Mouse (Mus musculus): Measurements from ENCODE around the gene Rhof.

Rhof gene

GRCm38 (mm10) chr5:123135471-123136360, 3.2 kb upstream of the Rhof start:
- peak; percentile 85 for DNase-seq (ENCODE audit: low spot score)

GRCm38 (mm10) chr5:123134875-123135382, 2.4 kb upstream of the Rhof start:
- DNase-seq (ENCODE audit: low spot score) = no peak

GRCm38 (mm10) chr5:123134186-123134874, 1.8 kb upstream of the Rhof start:
- DNase-seq (ENCODE audit: low spot score) = peak; percentile 63

GRCm38 (mm10) chr5:123133784-123134143, 1.3 kb upstream of the Rhof start:
- no peak for DNase-seq (ENCODE audit: low spot score)

GRCm38 (mm10) chr5:123133083-123133783, 741 bp upstream of the Rhof start:
- peak; percentile 76 for DNase-seq (ENCODE audit: low spot score)

GRCm38 (mm10) chr5:123130814-123131148, 1.7 kb downstream of the Rhof start:
- no peak for DNase-seq (ENCODE audit: low spot score)

GRCm38 (mm10) chr5:123130030-123130813, 2.3 kb downstream of the Rhof start:
- DNase-seq (ENCODE audit: low spot score) = no peak

- no peak for DNase-seq (ENCODE audit: low spot score)
Observed at GRCm38 (mm10) chr5:123129170-123129757, 3.2 kb downstream of the Rhof start.

GRCm38 (mm10) chr5:123128426-123129169, 3.9 kb downstream of the Rhof start:
- DNase-seq (ENCODE audit: low spot score) = no peak

GRCm38 (mm10) chr5:123127031-123127430, 5.5 kb downstream of the Rhof start:
- DNase-seq (ENCODE audit: low spot score) = no peak

- DNase-seq (ENCODE audit: low spot score) = no peak
Observed at GRCm38 (mm10) chr5:123125638-123126406, 6.7 kb downstream of the Rhof start.

GRCm38 (mm10) chr5:123125105-123125504, 7.4 kb downstream of the Rhof start:
- DNase-seq (ENCODE audit: low spot score) = no peak

GRCm38 (mm10) chr5:123122181-123122580, 10.3 kb downstream of the Rhof start:
- DNase-seq (ENCODE audit: low spot score) = no peak

- no peak for DNase-seq (ENCODE audit: low spot score)
Observed at GRCm38 (mm10) chr5:123120624-123121215, 11.8 kb downstream of the Rhof start.

- no peak for DNase-seq (ENCODE audit: low spot score)
Observed at GRCm38 (mm10) chr5:123118826-123119225, 13.7 kb downstream of the Rhof start.

GRCm38 (mm10) chr5:123117773-123118172, 14.7 kb downstream of the Rhof start:
- no peak for DNase-seq (ENCODE audit: low spot score)

GRCm38 (mm10) chr5:123117257-123117656, 15.2 kb downstream of the Rhof start:
- DNase-seq (ENCODE audit: low spot score) = no peak

GRCm38 (mm10) chr5:123116080-123116479, 16.4 kb downstream of the Rhof start:
- DNase-seq (ENCODE audit: low spot score) = no peak

GRCm38 (mm10) chr5:123114924-123115323, 17.6 kb downstream of the Rhof start:
- no peak for DNase-seq (ENCODE audit: low spot score)
